Mouse (Mus musculus) liver, adult 2 months (tissue): Measurements from ENCODE around the gene Abl1.

Experiments used
- CTCF ChIP-seq: fragments of 200-500 bp; IDR thresholded peaks from 2 replicates; pipeline ENCODE4 v1.5.1; 2011; ENCODE audit warnings: low read depth, low read length, control low read depth
- POLR2A ChIP-seq: fragments of 200-500 bp; IDR thresholded peaks from 2 replicates; pipeline ENCODE4 v1.6.1; 2011; ENCODE audit warnings: low read length, control low read depth; ENCODE audit not compliant: insufficient read depth; ENCODE audit errors: extremely low read depth

DNA sequence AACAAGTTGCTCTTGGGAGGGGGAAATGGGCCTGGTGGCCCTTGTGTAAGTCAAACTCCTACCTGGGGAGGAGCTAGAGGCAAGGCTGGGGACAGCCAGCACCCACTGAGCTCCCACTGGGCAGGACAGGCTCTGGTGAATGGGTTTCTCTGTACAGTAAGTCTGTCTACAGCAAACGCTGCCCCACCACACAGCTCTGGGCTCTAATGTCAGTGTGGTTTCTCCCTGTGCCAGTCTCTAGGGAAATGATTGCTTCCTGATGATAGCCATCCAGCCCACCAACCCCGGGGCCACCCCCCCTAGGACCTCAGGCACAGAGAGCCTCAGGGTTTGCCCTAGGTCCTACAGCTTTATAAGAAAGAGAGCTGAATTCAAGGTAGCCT is 121.2 kb downstream of the Abl1 start:
- TF ChIP-seq CTCF (no peak), POLR2A (no peak)
